Mouse (Mus musculus) olfactory bulb, adult 2 months (tissue): ENCODE measurements at regions not wholly inside any gene's neighbourhood (a gene's known extent, or its start where the extent isn't known, plus 50 kb on each side); places are given as distances from the start of the nearest gene placed in this dataset.
"Not testable (repeated sequence)": the region's sequence is repeated elsewhere in the genome, so short reads cannot be mapped to it uniquely, and the experiment has no call there.

Source experiments
- CTCF ChIP-seq: fragments of 200-500 bp; IDR thresholded peaks from 2 replicates; pipeline ENCODE4 v1.5.1; 2012; ENCODE audit warnings: low read depth, mild to moderate bottlenecking, low read length, moderate library complexity; ENCODE audit not compliant: insufficient read depth
- POLR2A ChIP-seq: fragments of 200-500 bp; IDR thresholded peaks from 2 replicates; pipeline ENCODE4 v1.6.1; 2012; ENCODE audit warnings: mild to moderate bottlenecking, low read depth, low read length, moderate library complexity; ENCODE audit not compliant: insufficient read depth

DNA sequence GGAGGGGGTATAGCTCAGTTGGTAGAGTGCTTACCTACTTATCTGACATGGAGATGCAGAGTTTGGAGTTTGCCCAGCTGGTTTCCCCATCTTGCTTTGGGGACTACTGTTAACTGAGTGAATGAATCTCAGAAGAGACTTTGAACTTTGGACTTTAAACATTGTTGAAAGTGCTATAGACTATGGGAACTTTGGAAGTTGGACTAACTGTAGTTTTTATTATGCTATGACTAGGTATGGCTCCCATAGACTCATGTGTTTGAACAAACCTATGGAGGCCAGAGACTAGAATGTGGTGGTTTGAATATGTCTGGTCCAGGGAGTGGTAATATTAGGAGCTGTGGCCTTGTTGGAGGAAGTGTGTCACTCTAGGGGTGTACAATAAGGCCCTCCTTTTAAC lies 84.8 kb upstream of the Mad2l1 start:
- TF ChIP-seq CTCF, POLR2A: not testable (repeated sequence)
